Mouse (Mus musculus): ENCODE results near the gene Ptafr. TPM values are rescaled to one million over a fixed set of nuclear protein-coding genes. Genes with fewer than 3 reads are reported as not detected.

Ptafr gene
- polyA plus RNA-seq, 1 experiment from 2014 or later: 0.32 TPM

Other genes starting within 250 kb of the Ptafr start
- 91.4 and 91.8 TPM in 2 replicates for gene Trnau1ap, start 234.5 kb upstream of the Ptafr start, polyA plus RNA-seq (2016; fragmentation: Nextera tagmentation; extraction: Ambion mirVana)
- 193 and 194 TPM in 2 replicates for gene Rcc1, start 210.5 kb upstream of the Ptafr start, polyA plus RNA-seq (2016; fragmentation: Nextera tagmentation; extraction: Ambion mirVana)
- gene Phactr4, start 141.6 kb upstream of the Ptafr start, polyA plus RNA-seq (2016; fragmentation: Nextera tagmentation; extraction: Ambion mirVana): 22.5 and 24.7 TPM in 2 replicates
- gene Med18, start 100.1 kb upstream of the Ptafr start, polyA plus RNA-seq (2016; fragmentation: Nextera tagmentation; extraction: Ambion mirVana): 39.8 and 41.8 TPM in 2 replicates
- 12.0 and 13.5 TPM in 2 replicates for gene Sesn2, start 53.6 kb upstream of the Ptafr start, polyA plus RNA-seq (2016; fragmentation: Nextera tagmentation; extraction: Ambion mirVana)
- 896 and 909 TPM in 2 replicates for gene Atpif1, start 30.4 kb upstream of the Ptafr start, polyA plus RNA-seq (2016; fragmentation: Nextera tagmentation; extraction: Ambion mirVana)
- 211 and 220 TPM in 2 replicates for gene Dnajc8, start 28.5 kb upstream of the Ptafr start, polyA plus RNA-seq (2016; fragmentation: Nextera tagmentation; extraction: Ambion mirVana)
- gene Eya3, start 74.9 kb downstream of the Ptafr start, polyA plus RNA-seq (2016; fragmentation: Nextera tagmentation; extraction: Ambion mirVana): 35.6 and 39.1 TPM in 2 replicates
- gene Xkr8, start 168.5 kb downstream of the Ptafr start, polyA plus RNA-seq (2016; fragmentation: Nextera tagmentation; extraction: Ambion mirVana): 4.4 and 5.0 TPM in 2 replicates
- gene Smpdl3b, start 193.2 kb downstream of the Ptafr start, polyA plus RNA-seq (2016; fragmentation: Nextera tagmentation; extraction: Ambion mirVana): 4.7 and 4.9 TPM in 2 replicates
- gene Rpa2, start 204.3 kb downstream of the Ptafr start, polyA plus RNA-seq (2016; fragmentation: Nextera tagmentation; extraction: Ambion mirVana): 221 and 222 TPM in 2 replicates
- 0.89 and 0.93 TPM in 2 replicates for gene Themis2, start 232.3 kb downstream of the Ptafr start, polyA plus RNA-seq (2016; fragmentation: Nextera tagmentation; extraction: Ambion mirVana)

All from forebrain, embryonic 10.5 days (tissue).